Mouse (Mus musculus) liver, postnatal 0 days (tissue): ENCODE results near the gene Eif3b.

Experiments
- CTCF ChIP-seq: sonication (generic); IDR thresholded peaks from 2 replicates; pipeline ENCODE4 v1.5.1; 2016; ENCODE audit warnings: antibody characterized with exemption, low read depth
- EP300 ChIP-seq: IDR thresholded peaks from 2 replicates; pipeline ENCODE4 v1.6.1; 2016; ENCODE audit warnings: antibody characterized with exemption, low read depth, mild to moderate bottlenecking

- peak; percentile 47; the same call in 1 of the 2 replicates for TF ChIP-seq EP300
- TF ChIP-seq CTCF = no peak
These were observed 26.4 kb upstream of the Eif3b start for GRCm38 (mm10) chr5:140392701-140393100.
